Mouse (Mus musculus) CD4-positive, CD25-positive, alpha-beta regulatory T cell, adult 4 months (primary cell): Measurements from ENCODE around the gene Tmtc1. TPM values are rescaled to one million over a fixed set of nuclear protein-coding genes. Genes with fewer than 3 reads are reported as not detected.

Source experiments
- ATAC-seq: one replicate; pipeline ENCODE4 v1.8.0; 2017
- polyA plus RNA-seq, 2 experiments: library from polyadenylated mRNA; unstranded; fragments of 100-300 nt; shearing (Covaris generic); gene quantifications; one replicate each; pipeline ENCODE4 v1.2.1; 2017

Gene Tmtc1
- polyA plus RNA-seq, 2 experiments from 2014 or later = not detected

- ATAC-seq = no peak
Observed at GRCm38 (mm10) chr6:148237453-148237852, 206.7 kb downstream of the Tmtc1 start.

DNA sequence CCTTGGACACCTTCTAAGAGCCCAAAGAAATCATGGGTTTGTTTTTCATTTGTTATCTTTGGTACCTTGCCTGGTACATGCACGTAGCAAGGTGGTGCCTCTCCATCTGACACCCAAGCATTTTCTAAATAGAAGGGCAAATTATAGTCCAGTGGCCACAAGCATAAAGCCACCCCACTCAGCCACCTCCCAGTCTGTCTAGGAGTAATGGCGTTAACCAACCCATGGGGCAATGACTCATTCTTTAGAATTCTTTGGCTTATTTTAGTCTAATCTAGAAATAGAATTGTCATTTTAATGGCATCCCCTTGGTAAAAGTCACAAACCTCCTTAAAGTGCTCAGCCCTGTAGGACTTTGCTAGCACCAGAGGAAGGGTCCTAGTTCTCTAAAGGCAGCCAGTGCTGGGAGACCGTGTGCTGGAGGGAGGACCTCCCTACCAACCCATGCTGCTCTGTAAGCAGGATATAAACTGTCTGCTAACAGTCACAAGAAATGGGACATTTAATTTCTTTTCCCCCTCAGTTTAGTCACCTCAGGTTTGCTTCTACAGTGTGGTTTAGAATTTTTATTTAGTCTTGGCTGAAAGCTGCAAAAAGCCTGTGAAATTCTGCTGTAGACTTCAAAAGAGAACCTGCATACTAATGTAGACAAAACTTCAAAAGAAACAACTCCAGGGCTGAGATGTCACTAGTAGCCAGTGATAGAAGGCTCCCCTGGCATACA is 209.9 kb downstream of the Tmtc1 start:
- no peak for ATAC-seq

GRCm38 (mm10) chr6:148227542-148227941 is 216.6 kb downstream of the Tmtc1 start:
- no peak for ATAC-seq

DNA sequence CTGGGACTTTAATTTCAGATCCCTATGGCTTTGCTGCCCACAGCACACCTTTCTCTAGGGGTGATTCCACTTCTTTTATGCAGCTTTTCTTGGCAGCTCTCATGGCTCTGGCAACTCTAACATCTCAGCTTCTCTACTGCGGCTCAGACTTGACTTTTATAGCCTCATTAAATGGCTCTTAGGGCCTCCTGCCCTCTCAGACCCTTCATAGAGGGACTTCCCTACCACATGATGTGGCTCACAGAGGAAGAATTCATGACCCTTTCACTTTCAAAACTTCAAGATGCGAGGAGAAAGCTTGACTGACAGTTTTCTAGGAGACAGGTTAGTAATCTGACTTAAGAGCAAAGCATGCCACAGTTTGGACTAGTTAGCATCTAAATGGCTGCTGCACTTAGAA is 221.5 kb downstream of the Tmtc1 start:
- ATAC-seq = no peak

- no peak for ATAC-seq
Observed at GRCm38 (mm10) chr6:148218235-148219076, 225.7 kb downstream of the Tmtc1 start.

DNA sequence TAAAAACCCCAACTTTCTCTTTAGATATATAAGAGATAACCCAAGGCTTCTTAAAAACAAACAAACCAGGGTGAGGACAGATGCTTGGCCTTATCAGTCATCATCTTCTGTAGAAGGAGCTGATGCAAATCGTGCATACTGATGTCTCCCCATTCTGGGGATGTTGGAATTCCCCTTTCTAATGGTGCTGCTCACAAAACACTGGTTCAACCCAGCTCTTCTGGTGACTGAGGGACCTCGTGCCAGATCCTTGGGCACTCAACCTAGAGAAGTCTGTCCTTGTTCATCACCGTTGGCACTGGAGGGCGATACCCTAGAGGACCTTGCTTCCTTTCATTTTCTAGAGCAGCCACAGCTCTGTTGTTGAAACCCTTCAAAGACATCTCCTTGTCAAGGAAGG is 227.4 kb downstream of the Tmtc1 start:
- ATAC-seq = no peak

- no peak for ATAC-seq
Observed at GRCm38 (mm10) chr6:148214765-148215164, 229.4 kb downstream of the Tmtc1 start.

GRCm38 (mm10) chr6:148211897-148212680 is 232.1 kb downstream of the Tmtc1 start, which contains the start of gene Ergic2:
Ergic2 (minus strand) TSS chr6:148212374.
- ATAC-seq = peak; percentile 89

DNA sequence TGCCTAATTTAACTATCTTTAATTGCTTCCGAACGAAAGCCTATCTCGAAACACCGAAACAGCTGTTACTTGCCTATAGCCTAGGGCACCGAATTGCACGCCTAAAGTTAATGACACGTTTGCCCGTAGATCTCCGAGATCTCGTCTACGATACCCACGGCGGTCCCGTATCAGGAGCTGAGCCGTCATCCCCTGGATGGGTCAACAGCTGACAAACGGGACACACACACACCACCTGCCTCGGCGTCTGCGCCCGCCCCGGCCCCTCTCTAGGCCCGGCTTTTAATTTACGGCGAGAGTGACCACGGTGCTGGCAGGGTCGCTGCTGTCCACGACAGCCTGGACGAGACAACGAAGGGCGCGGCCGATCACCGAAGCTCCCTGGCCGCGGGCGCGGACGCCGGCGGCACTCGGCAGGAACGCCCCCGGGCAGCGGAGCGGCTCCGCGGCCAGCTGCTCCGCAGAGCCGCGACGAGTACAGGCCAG is 232.8 kb downstream of the Tmtc1 start:
- peak; percentile 6 for ATAC-seq

- ATAC-seq = no peak
Observed at GRCm38 (mm10) chr6:148207522-148207921, 236.7 kb downstream of the Tmtc1 start.

DNA sequence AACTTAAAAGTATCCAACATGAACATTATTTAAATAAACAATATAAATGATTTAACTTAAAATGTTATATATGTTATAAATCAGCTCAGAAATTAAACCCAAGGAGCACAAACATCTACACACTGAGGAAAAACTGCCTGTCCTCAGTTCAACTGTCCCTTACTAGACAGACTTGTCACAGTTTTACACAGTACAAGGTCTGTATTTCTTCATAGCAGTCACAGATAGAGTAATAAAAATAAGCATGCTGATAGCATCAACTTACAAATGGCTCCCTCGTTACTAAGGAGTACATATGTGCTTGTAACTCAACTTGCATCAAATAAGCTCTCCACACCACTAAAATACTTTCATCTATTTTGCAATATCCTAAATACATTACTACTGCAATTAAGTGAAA is 239.1 kb downstream of the Tmtc1 start:
- ATAC-seq = no peak

- ATAC-seq = no peak
Observed at GRCm38 (mm10) chr6:148199729-148200128, 244.5 kb downstream of the Tmtc1 start.

DNA sequence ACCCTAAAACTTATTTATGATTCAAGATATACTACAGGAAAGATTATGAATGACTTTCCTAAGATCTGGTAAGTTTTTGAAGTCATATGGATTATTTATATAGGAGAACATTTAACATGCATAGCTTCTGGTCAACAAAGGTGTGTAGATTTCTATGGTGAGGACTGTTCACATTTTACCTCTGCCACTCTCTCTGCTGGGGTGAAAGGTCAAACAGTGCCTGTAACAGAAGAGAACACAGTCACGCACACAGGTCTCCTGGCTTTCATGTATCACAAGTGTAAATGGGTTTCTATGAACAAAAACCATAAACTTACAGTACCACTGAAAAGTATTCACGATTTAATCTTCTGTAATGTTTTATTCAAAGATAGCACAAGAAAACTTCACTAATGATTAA is 245.0 kb downstream of the Tmtc1 start:
- ATAC-seq = no peak

- ATAC-seq = no peak
Observed at GRCm38 (mm10) chr6:148193972-148194701, 250.1 kb downstream of the Tmtc1 start.

DNA sequence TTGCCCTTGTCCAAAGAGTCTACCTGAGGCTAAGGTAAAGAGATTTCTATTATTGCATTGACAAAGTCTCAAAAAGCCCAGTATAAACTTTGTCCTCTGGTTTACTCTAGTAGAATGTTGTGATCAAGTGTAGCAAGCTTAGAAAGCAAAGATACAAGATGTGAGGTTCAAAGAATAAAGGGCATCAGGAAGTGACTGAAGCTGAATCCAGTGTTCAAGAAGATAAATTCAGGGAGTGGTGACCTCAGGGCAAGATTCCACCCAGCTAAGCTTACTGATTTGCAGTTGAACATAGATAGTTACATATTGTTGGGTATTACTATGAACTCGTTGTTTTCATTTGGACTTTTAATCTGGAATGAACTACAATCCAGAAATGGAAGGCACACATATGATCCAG is 258.5 kb downstream of the Tmtc1 start:
- no peak for ATAC-seq

Other genes with a start within 250 kb of the Tmtc1 start
- gene Ergic2, start 232.0 kb downstream of the Tmtc1 start, polyA plus RNA-seq = 100 to 1,000 TPM; 165 to 174 TPM